In the genomic region with DNA sequence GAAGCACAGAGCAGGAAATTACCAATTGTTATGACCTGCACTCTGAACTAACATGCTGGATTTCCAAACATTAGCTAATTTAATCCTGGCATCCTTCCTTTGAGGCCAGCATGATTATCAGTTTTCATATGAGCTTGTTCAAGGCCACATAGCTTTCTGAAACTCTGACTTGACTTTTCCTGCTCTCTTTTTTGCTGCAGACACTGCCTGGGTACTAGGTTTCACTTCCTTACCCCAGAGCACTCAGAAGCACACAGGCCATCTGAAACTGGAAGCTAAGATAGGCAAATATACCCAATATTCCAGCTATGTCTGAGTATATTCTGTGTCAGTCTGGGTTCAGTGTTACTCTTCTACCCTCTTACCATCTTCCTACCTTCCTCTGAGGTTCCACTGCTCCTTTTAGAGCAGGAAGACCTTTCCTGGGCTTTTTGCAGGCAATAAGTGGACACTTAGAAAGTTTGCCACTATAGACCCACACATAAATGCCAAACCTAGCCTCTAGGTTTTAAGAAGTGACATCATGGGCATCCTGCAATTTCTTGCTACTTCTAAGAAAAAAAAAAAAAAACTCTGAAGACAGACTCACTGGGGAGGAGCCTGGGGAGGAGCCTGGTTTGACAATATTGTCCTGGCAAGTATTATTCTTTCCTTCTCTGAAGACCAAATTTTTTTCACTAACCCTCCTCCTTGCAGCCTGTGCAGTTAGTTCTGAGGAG, we compare ENCODE assay signal across 29 mouse cellular contexts.
DNase-seq lines count a peak whose midpoint lies in the region; ATAC-seq lines count a peak whose summit lies in the region.
"Had no signal": no experiment of that assay in that cellular context is flagged by ENCODE, and none has a peak within 500 bp of the region (broad histone marks: within the 10 kb centered on the region; RNA-seq: fewer than 3 reads in every experiment).

No protein-coding gene starts in this region.

- no peaks in the 10 kb centered on the region; the same call in 1 of the 2 replicates for H3K36me3 ChIP-seq in intestine, embryonic 14.5 days (ENCODE audit: control insufficient read depth, insufficient read depth, low read length)
- no peaks in the 10 kb centered on the region; the same call in 1 of the 2 replicates for H3K36me3 ChIP-seq in intestine, embryonic 16.5 days (ENCODE audit: control insufficient read depth, insufficient read depth, low read length)
- H3K36me3 ChIP-seq in hindbrain, embryonic 12.5 days = peaks cover 12% of the 10 kb centered on the region
- H3K36me3 ChIP-seq: limb, embryonic 13.5 days; liver, embryonic 12.5 days had no signal

- H3K4me2 ChIP-seq in intestine, embryonic 14.5 days (ENCODE audit: low read length) = no peak overlapping the region
- H3K4me2 ChIP-seq in intestine, embryonic 16.5 days (ENCODE audit: low read depth, low read length) = no peak overlapping the region
- H3K4me2 ChIP-seq in hindbrain, embryonic 12.5 days (replicated peaks) = no peak overlapping the region
- H3K4me2 ChIP-seq: forebrain, embryonic 13.5 days; heart, embryonic 12.5 days; hindbrain, embryonic 15.5 days; limb, embryonic 13.5 days; liver, embryonic 12.5 days; neural tube, embryonic 15.5 days had no signal

- H3K9ac ChIP-seq in intestine, embryonic 14.5 days (ENCODE audit: low read length) = no peak overlapping the region
- no peak overlapping the region for H3K9ac ChIP-seq in intestine, embryonic 16.5 days (ENCODE audit: low read depth, low read length)
- H3K9ac ChIP-seq in hindbrain, embryonic 12.5 days = no peak overlapping the region
- H3K9ac ChIP-seq: forebrain, embryonic 13.5 days; heart, embryonic 12.5 days; hindbrain, embryonic 15.5 days; limb, embryonic 13.5 days; liver, embryonic 12.5 days; neural tube, embryonic 15.5 days had no signal

- no peak for ATAC-seq in intestine, embryonic 14.5 days (replicated peaks; ENCODE audit: low FRiP score, low TSS enrichment, low read depth)
- no peak for ATAC-seq in intestine, embryonic 16.5 days
- peak; percentile 52 for ATAC-seq in megakaryocyte progenitor cell, adult 5-6 weeks (replicated peaks; ENCODE audit: poor library complexity)
- no peak for ATAC-seq in hindbrain, embryonic 12.5 days (ENCODE audit: low FRiP score)
- ATAC-seq: forebrain, embryonic 13.5 days; inflammation-experienced regulatory T-cells, adult 6 months; liver, embryonic 12.5 days; lung, postnatal 0 days had no signal

- H3K27me3 ChIP-seq in intestine, embryonic 14.5 days (replicated peaks; ENCODE audit: control insufficient read depth, insufficient read depth, low read length) = no peaks in the 10 kb centered on the region
- no peaks in the 10 kb centered on the region for H3K27me3 ChIP-seq in intestine, embryonic 16.5 days (replicated peaks; ENCODE audit: control insufficient read depth, insufficient read depth, low read length)
- no peaks in the 10 kb centered on the region for H3K27me3 ChIP-seq in hindbrain, embryonic 12.5 days
- H3K27me3 ChIP-seq: forebrain, embryonic 13.5 days; heart, embryonic 12.5 days; hindbrain, embryonic 15.5 days; limb, embryonic 13.5 days; liver, embryonic 12.5 days; neural tube, embryonic 15.5 days had no signal

- H3K9me3 ChIP-seq in intestine, embryonic 14.5 days (ENCODE audit: control insufficient read depth, low read length) = no peaks in the 10 kb centered on the region
- H3K9me3 ChIP-seq in intestine, embryonic 16.5 days (ENCODE audit: control insufficient read depth, low read length) = no peaks in the 10 kb centered on the region
- H3K9me3 ChIP-seq in hindbrain, embryonic 12.5 days (replicated peaks) = no peaks in the 10 kb centered on the region
- H3K9me3 ChIP-seq: forebrain, embryonic 13.5 days; heart, embryonic 12.5 days; hindbrain, embryonic 15.5 days; limb, embryonic 13.5 days; liver, embryonic 12.5 days; megakaryocyte, embryonic 14.5 days; neural tube, embryonic 15.5 days had no signal

- H3K4me3 ChIP-seq in intestine, embryonic 14.5 days (ENCODE audit: low read depth, low read length) = no peak overlapping the region
- no peak overlapping the region for H3K4me3 ChIP-seq in intestine, embryonic 16.5 days (ENCODE audit: low read length)
- no peak overlapping the region for H3K4me3 ChIP-seq in hindbrain, embryonic 12.5 days
- H3K4me3 ChIP-seq: forebrain, embryonic 13.5 days; heart, adult 2 months; heart, embryonic 12.5 days; hindbrain, embryonic 15.5 days; limb, embryonic 13.5 days; liver, embryonic 12.5 days; megakaryocyte, embryonic 14.5 days; neural tube, embryonic 15.5 days had no signal

- DNase-seq in intestine, embryonic 14.5 days (ENCODE audit: low spot score) = peak; percentile 44
- DNase-seq in testis, postnatal 14 days (ENCODE audit: low spot score) = peak; percentile 14
- no peak for DNase-seq in testis, postnatal 10 days (ENCODE audit: low spot score)
- DNase-seq in cerebellum, postnatal 14 days = no peak
- DNase-seq: adrenal gland, postnatal 36 days; cerebellum, adult 2 months; cerebellum, postnatal 25 days; gastrocnemius, postnatal 25 days; heart, adult 2 months; kidney, adult 8-10 months; kidney, postnatal 4 days; lung, adult 18-20 months; midbrain, embryonic 14.5 days; retina, postnatal 1 day; right cerebral cortex, postnatal 25 days; thymus, postnatal 25 days had no signal

- H3K27ac ChIP-seq in intestine, embryonic 14.5 days (ENCODE audit: low read depth) = no peak overlapping the region
- no peak overlapping the region for H3K27ac ChIP-seq in intestine, embryonic 16.5 days (ENCODE audit: low read length)
- no peak overlapping the region for H3K27ac ChIP-seq in hindbrain, embryonic 12.5 days
- H3K27ac ChIP-seq: forebrain, embryonic 13.5 days; heart, adult 2 months; hindbrain, embryonic 15.5 days; kidney, postnatal 0 days; limb, embryonic 13.5 days; neural tube, embryonic 15.5 days had no signal

- no peaks in the 10 kb centered on the region for H3K4me1 ChIP-seq in intestine, embryonic 14.5 days (replicated peaks; ENCODE audit: control insufficient read depth, insufficient read depth, low read length)
- H3K4me1 ChIP-seq in intestine, embryonic 16.5 days (ENCODE audit: control insufficient read depth, insufficient read depth, low read length) = no peaks in the 10 kb centered on the region
- peaks cover 5% of the 10 kb centered on the region for H3K4me1 ChIP-seq in hindbrain, embryonic 12.5 days
- H3K4me1 ChIP-seq: forebrain, embryonic 13.5 days; heart, embryonic 12.5 days; limb, embryonic 13.5 days; megakaryocyte, embryonic 14.5 days had no signal

Comparison
In these comparisons a context has a peak if more than half of its experiments do, and no peak if none do; other contexts are left out.
1. DNase-seq: peak in intestine, embryonic 14.5 days (single experiment) and testis, postnatal 14 days (single experiment); none in testis, postnatal 10 days (single experiment) and cerebellum, postnatal 14 days (0 of 2).